Mouse (Mus musculus): ENCODE measurements around the gene Gtf2f2. TPM values are rescaled to one million over a fixed set of nuclear protein-coding genes. Genes with fewer than 3 reads are reported as not detected.

Gtf2f2 gene
- polyA plus RNA-seq (2016; fragmentation: Nextera tagmentation; extraction: Ambion mirVana): 37.7 and 43.5 TPM in 2 replicates

- Histone ChIP-seq H3K4me1 (peaks cover 12% of the 10 kb centered on the region), H3K27ac (peak within 1 kb of the TSS; percentile 91), H3K4me3 (peak within 1 kb of the TSS; percentile 99), H3K27me3 (ENCODE audit: insufficient read depth, poor library complexity, severe bottlenecking) (no peaks in the 10 kb centered on the region), H3K9me3 (no peaks in the 10 kb centered on the region), H3K36me3 (peaks cover 4% of the 10 kb centered on the region; the same call in 1 of the 2 replicates)
- 1% methylated on average over 67 of the region's 67 CpGs for WGBS
- DNase-seq (ENCODE audit: low spot score): peak; percentile 97
Measured at GRCm38 (mm10) chr14:76010102-76011061, at the start of gene Gtf2f2. Gene Gtf2f2 (minus strand): TSS chr14:76010865.

- H3K27me3 ChIP-seq (ENCODE audit: insufficient read depth, poor library complexity, severe bottlenecking): no peaks in the 10 kb centered on the region
- no peaks in the 10 kb centered on the region for H3K36me3 ChIP-seq
- no peak overlapping the region for H3K27ac ChIP-seq
- H3K4me3 ChIP-seq: no peak overlapping the region
- H3K9me3 ChIP-seq: no peaks in the 10 kb centered on the region
- H3K4me1 ChIP-seq: peaks cover 2% of the 10 kb centered on the region; the same call in 1 of the 2 replicates
- DNase-seq (ENCODE audit: low spot score): no peak
- 76% methylated on average over 5 of the region's 5 CpGs for WGBS
Measured at GRCm38 (mm10) chr14:76059441-76059840, 48.8 kb upstream of the Gtf2f2 start.

GRCm38 (mm10) chr14:76053726-76054125, 43.1 kb upstream of the Gtf2f2 start:
- Histone ChIP-seq H3K27ac (no peak overlapping the region), H3K4me1 (peaks cover 5% of the 10 kb centered on the region; the same call in 1 of the 2 replicates), H3K27me3 (ENCODE audit: insufficient read depth, poor library complexity, severe bottlenecking) (no peaks in the 10 kb centered on the region), H3K4me3 (no peak overlapping the region), H3K9me3 (no peaks in the 10 kb centered on the region), H3K36me3 (no peaks in the 10 kb centered on the region)
- no peak for DNase-seq (ENCODE audit: low spot score)
- WGBS: 76% methylated on average over 11 of the region's 11 CpGs

GRCm38 (mm10) chr14:76051966-76052365, 41.3 kb upstream of the Gtf2f2 start:
- H3K9me3 ChIP-seq: no peaks in the 10 kb centered on the region
- no peak overlapping the region for H3K27ac ChIP-seq
- H3K27me3 ChIP-seq (ENCODE audit: insufficient read depth, poor library complexity, severe bottlenecking): no peaks in the 10 kb centered on the region
- no peak for DNase-seq (ENCODE audit: low spot score)
- no peaks in the 10 kb centered on the region for H3K36me3 ChIP-seq
- no peak overlapping the region for H3K4me3 ChIP-seq
- peaks cover 5% of the 10 kb centered on the region; the same call in 1 of the 2 replicates for H3K4me1 ChIP-seq
- WGBS: 81% methylated on average over 7 of the region's 7 CpGs

- no peak overlapping the region for H3K27ac ChIP-seq
- H3K4me3 ChIP-seq: no peak overlapping the region
- WGBS: 63% methylated on average over 1 of the region's 1 CpGs
- H3K9me3 ChIP-seq: no peaks in the 10 kb centered on the region
- H3K4me1 ChIP-seq: no peaks in the 10 kb centered on the region
- DNase-seq (ENCODE audit: low spot score): no peak
- H3K27me3 ChIP-seq (ENCODE audit: insufficient read depth, poor library complexity, severe bottlenecking): no peaks in the 10 kb centered on the region
- H3K36me3 ChIP-seq: no peaks in the 10 kb centered on the region
Measured at GRCm38 (mm10) chr14:76045767-76046166, 35.1 kb upstream of the Gtf2f2 start.

- WGBS: 64% methylated on average over 3 of the region's 3 CpGs
- Histone ChIP-seq H3K27me3 (ENCODE audit: insufficient read depth, poor library complexity, severe bottlenecking) (no peaks in the 10 kb centered on the region), H3K27ac (no peak overlapping the region), H3K4me3 (no peak overlapping the region), H3K36me3 (no peaks in the 10 kb centered on the region), H3K9me3 (no peaks in the 10 kb centered on the region), H3K4me1 (no peaks in the 10 kb centered on the region)
- no peak for DNase-seq (ENCODE audit: low spot score)
Measured at GRCm38 (mm10) chr14:76044164-76044557, 33.5 kb upstream of the Gtf2f2 start.

- Histone ChIP-seq H3K36me3 (no peaks in the 10 kb centered on the region), H3K27me3 (ENCODE audit: insufficient read depth, poor library complexity, severe bottlenecking) (no peaks in the 10 kb centered on the region), H3K27ac (no peak overlapping the region), H3K4me3 (no peak overlapping the region), H3K9me3 (no peaks in the 10 kb centered on the region), H3K4me1 (no peaks in the 10 kb centered on the region)
- 84% methylated on average over 14 of the region's 14 CpGs for WGBS
- no peak for DNase-seq (ENCODE audit: low spot score)
Measured at GRCm38 (mm10) chr14:76043251-76044163, 32.8 kb upstream of the Gtf2f2 start.

- no peak overlapping the region for H3K27ac ChIP-seq
- 0 out of 2 replicates have a peak, but pooled peaks cover 4% of the 10 kb centered on the region for H3K4me1 ChIP-seq
- DNase-seq (ENCODE audit: low spot score): no peak
- no peaks in the 10 kb centered on the region for H3K27me3 ChIP-seq (ENCODE audit: insufficient read depth, poor library complexity, severe bottlenecking)
- WGBS: 61% methylated on average over 7 of the region's 7 CpGs
- H3K36me3 ChIP-seq: no peaks in the 10 kb centered on the region
- no peaks in the 10 kb centered on the region for H3K9me3 ChIP-seq
- H3K4me3 ChIP-seq: no peak overlapping the region
Measured at GRCm38 (mm10) chr14:76033221-76033637, 22.6 kb upstream of the Gtf2f2 start.

- Histone ChIP-seq H3K4me1 (0 out of 2 replicates have a peak, but pooled peaks cover 4% of the 10 kb centered on the region), H3K27ac (no peak overlapping the region), H3K4me3 (no peak overlapping the region), H3K9me3 (no peaks in the 10 kb centered on the region), H3K36me3 (no peaks in the 10 kb centered on the region), H3K27me3 (ENCODE audit: insufficient read depth, poor library complexity, severe bottlenecking) (no peaks in the 10 kb centered on the region)
- 80% methylated on average over 7 of the region's 7 CpGs for WGBS
- DNase-seq (ENCODE audit: low spot score): no peak
Measured at GRCm38 (mm10) chr14:76032671-76033136, 22.0 kb upstream of the Gtf2f2 start.

- WGBS: 62% methylated on average over 11 of the region's 11 CpGs
- Histone ChIP-seq H3K27me3 (ENCODE audit: insufficient read depth, poor library complexity, severe bottlenecking) (no peaks in the 10 kb centered on the region), H3K4me3 (no peak overlapping the region), H3K9me3 (no peaks in the 10 kb centered on the region), H3K27ac (no peak overlapping the region), H3K36me3 (no peaks in the 10 kb centered on the region), H3K4me1 (0 out of 2 replicates have a peak, but pooled peaks cover 4% of the 10 kb centered on the region)
- no peak for DNase-seq (ENCODE audit: low spot score)
Measured at GRCm38 (mm10) chr14:76031117-76031842, 20.6 kb upstream of the Gtf2f2 start.

GRCm38 (mm10) chr14:76024641-76025040, 14.0 kb upstream of the Gtf2f2 start:
- 85% methylated on average over 4 of the region's 4 CpGs for WGBS
- DNase-seq (ENCODE audit: low spot score): no peak
- H3K4me1 ChIP-seq: no peaks in the 10 kb centered on the region
- no peaks in the 10 kb centered on the region for H3K9me3 ChIP-seq
- no peak overlapping the region for H3K27ac ChIP-seq
- H3K36me3 ChIP-seq: no peaks in the 10 kb centered on the region
- H3K27me3 ChIP-seq (ENCODE audit: insufficient read depth, poor library complexity, severe bottlenecking): no peaks in the 10 kb centered on the region
- H3K4me3 ChIP-seq: no peak overlapping the region
